23 mouse cellular contexts compared by ENCODE assay signal in the genomic region with DNA sequence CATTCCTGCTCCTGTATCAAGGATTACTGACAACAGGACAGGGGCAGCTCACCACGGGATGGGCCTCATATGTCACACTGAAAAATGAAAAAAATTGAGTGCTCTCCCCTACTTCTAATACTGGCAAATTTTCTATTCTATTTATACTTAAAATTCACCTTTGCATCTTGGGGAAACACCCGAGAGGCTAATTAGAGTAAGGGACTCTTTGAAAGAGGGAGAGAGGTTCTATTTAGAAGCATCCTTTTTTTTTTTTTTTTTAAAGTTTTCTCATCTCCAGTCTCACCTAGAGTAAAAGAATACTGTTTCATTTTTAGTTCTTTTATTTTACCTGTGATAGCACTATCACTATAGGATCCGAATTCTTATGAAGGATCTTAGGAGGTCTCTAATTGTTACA.
"Had no signal": no experiment of that assay in that cellular context is flagged by ENCODE, and none has a peak within 500 bp of the region (broad histone marks: within the 10 kb centered on the region; RNA-seq: fewer than 3 reads in every experiment).

No protein-coding gene starts in this region.

- H3K9ac ChIP-seq: heart, embryonic 12.5 days; hindbrain, embryonic 12.5 days; hindbrain, embryonic 14.5 days; intestine, embryonic 15.5 days; limb, embryonic 12.5 days; liver, embryonic 13.5 days had no signal

- H3K27ac ChIP-seq: gastrocnemius, adult 2 months; heart, adult 2 months; heart, embryonic 10.5 days; hindbrain, embryonic 10.5 days; hindbrain, embryonic 12.5 days; hindbrain, embryonic 14.5 days; intestine, embryonic 15.5 days; left cerebral cortex, adult 2 months; limb, embryonic 10.5 days; limb, embryonic 12.5 days; liver, embryonic 13.5 days had no signal

- DNase-seq: gastrocnemius, adult 2 months; gastrocnemius, postnatal 10 days; gastrocnemius, postnatal 25 days; heart, adult 2 months; heart, postnatal 10 days; heart, postnatal 4 days; kidney, adult 18-20 months; kidney, adult 8-10 months; kidney, postnatal 10 days; kidney, postnatal 25 days; kidney, postnatal 4 days; liver; liver, embryonic 13.5 days had no signal

- H3K4me3 ChIP-seq: gastrocnemius, adult 2 months; heart, adult 2 months; heart, embryonic 10.5 days; heart, embryonic 12.5 days; hindbrain, embryonic 10.5 days; hindbrain, embryonic 12.5 days; intestine, embryonic 15.5 days; left cerebral cortex, adult 2 months; limb, embryonic 10.5 days; limb, embryonic 12.5 days; liver, embryonic 13.5 days had no signal

- H3K9me3 ChIP-seq: heart, embryonic 10.5 days; heart, embryonic 12.5 days; hindbrain, embryonic 10.5 days; hindbrain, embryonic 12.5 days; intestine, embryonic 15.5 days; limb, embryonic 10.5 days; limb, embryonic 12.5 days; liver, embryonic 13.5 days had no signal

- H3K4me1 ChIP-seq: heart, embryonic 10.5 days; heart, embryonic 12.5 days; hindbrain, embryonic 10.5 days; hindbrain, embryonic 12.5 days; intestine, embryonic 15.5 days; limb, embryonic 10.5 days; limb, embryonic 12.5 days; liver, embryonic 13.5 days had no signal

- H3K27me3 ChIP-seq: heart, embryonic 12.5 days; hindbrain, embryonic 12.5 days; intestine, embryonic 15.5 days; limb, embryonic 12.5 days; liver, embryonic 13.5 days had no signal

- H3K4me2 ChIP-seq: heart, embryonic 12.5 days; hindbrain, embryonic 12.5 days; hindbrain, embryonic 14.5 days; intestine, embryonic 15.5 days; limb, embryonic 12.5 days; liver, embryonic 11.5 days; liver, embryonic 13.5 days had no signal
